Mouse (Mus musculus) adrenal gland (tissue): Measurements from ENCODE around the gene Fig4.

Source experiments
- intact Hi-C: fragments of 180-260 bp; cut with DNase I; formaldehyde crosslinking; loops from one replicate; pipeline ENCODE4 v1.15.1; 2025
- long read RNA-seq, 2 experiments: library from polyadenylated mRNA; unstranded; transcript quantifications; one replicate each; pipeline ENCODE4 v2.0.0; 2020; ENCODE audit warnings: borderline replicate concordance in 1 of 2; ENCODE audit not compliant: insufficient replicate concordance in 1 of 2

Gene Fig4
- long read RNA-seq, experiment 1, transcript Fig4-201 (23 exons, 3,282 nt) = major isoform, 9 of 12 reads
- long read RNA-seq, experiment 1, partial matches to known transcripts = 1 of 12 reads
- long read RNA-seq, experiment 1, other reads (novel, unspliced or antisense) = 2 of 12 reads
- long read RNA-seq, experiment 2, transcript Fig4-201 (23 exons, 3,282 nt) = major isoform, 6 of 15 reads
- long read RNA-seq, experiment 2, partial matches to known transcripts = 5 of 15 reads
- long read RNA-seq, experiment 2, other reads (novel, unspliced or antisense) = 4 of 15 reads

GRCm38 (mm10) chr10:41302689-41303431 is at the start of gene Fig4:
Gene Fig4 (minus strand): TSS chr10:41303260.
- intact Hi-C loops = loop anchor here (10.0 kb wide), 2 partner anchors 102 to 202 kb away; no protein-coding TSS in a partner anchor

GRCm38 (mm10) chr10:41341346-41341745 is 38.3 kb upstream of the Fig4 start:
- intact Hi-C loops = no loop called here

GRCm38 (mm10) chr10:41332533-41333043 is 29.5 kb upstream of the Fig4 start:
- intact Hi-C loops = no loop called here

GRCm38 (mm10) chr10:41315866-41316265 is 12.8 kb upstream of the Fig4 start:
- intact Hi-C loops = no loop called here

- intact Hi-C loops = loop anchor here (10.0 kb wide), 2 partner anchors 97 to 197 kb away; no protein-coding TSS in a partner anchor
These were observed 5.1 kb upstream of the Fig4 start for GRCm38 (mm10) chr10:41308205-41308604.

- intact Hi-C loops = loop anchor here (10.0 kb wide), 2 partner anchors 100 to 200 kb away; no protein-coding TSS in a partner anchor
These were observed 1.9 kb upstream of the Fig4 start for GRCm38 (mm10) chr10:41304961-41305455.

DNA sequence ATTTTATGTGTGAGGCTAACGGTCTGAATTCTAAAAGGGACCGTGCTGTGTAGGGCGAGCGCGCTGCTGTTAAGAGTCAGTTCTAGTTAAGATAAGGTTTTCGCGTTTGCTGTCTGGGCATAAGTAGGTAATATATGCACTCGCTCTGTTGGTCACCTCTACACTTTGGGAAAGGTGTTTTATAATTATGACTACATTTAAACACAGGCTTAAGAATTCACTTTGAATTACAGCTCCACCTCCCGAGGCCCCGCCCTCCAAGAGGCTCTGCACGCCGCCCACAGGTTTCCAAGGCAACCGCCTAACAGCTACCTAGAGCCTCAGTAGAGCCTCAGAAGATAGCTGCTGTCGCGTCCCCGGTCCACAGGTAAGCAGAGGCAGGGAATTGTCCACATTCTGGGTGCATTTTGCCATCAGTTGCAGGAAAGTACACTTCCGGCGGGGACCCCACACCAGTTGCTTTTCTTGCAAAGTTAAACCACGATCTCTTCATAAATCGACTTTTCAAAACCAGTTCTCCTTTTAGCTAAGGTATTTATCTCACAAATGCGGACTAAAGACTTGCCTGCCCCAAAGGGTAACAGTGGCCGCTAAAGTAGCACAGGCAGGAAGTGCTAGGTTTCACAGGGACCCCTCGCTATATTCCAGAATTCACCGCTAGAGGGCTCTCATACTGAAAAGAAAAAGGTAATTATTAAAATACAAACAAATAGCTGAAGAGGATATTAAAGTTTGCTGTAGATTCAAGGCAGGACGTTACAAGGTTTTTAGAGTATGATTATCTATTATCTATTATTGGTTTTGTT is 782 bp upstream of the Fig4 start, which contains the start of gene Ak9:
Gene Ak9 (plus strand): TSS at position 342 of the 806 bp plus-strand sequence.
- intact Hi-C loops = loop anchor here (10.0 kb wide), 2 partner anchors 101 to 201 kb away; no protein-coding TSS in a partner anchor

GRCm38 (mm10) chr10:41300161-41300560 is 2.9 kb downstream of the Fig4 start:
- intact Hi-C loops = loop anchor here (10.0 kb wide), 2 partner anchors 105 to 205 kb away; no protein-coding TSS in a partner anchor

- intact Hi-C loops = no loop called here
These were observed 7.9 kb downstream of the Fig4 start for GRCm38 (mm10) chr10:41295145-41295544.

DNA sequence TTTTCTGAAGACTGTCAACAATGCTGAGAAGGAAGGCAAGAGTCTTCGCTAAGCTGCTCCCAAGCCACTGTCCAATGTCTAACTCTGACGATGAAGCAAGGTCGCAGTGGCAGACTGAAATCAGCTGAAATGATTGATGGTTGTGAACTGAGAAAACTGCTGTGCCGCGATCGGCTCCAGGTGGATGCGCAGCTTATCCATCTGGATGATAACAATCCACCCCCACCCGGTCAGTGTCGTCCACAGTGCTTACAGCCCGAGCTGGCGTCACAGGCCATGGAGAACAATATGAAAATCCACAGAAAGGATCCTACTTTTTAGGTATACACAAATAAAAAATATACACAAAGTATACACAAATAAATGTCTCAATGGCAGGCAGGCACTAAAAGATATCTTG is 8.3 kb downstream of the Fig4 start:
- intact Hi-C loops = no loop called here

GRCm38 (mm10) chr10:41293019-41293418 is 10.0 kb downstream of the Fig4 start:
- intact Hi-C loops = no loop called here

- intact Hi-C loops = no loop called here
These were observed 12.0 kb downstream of the Fig4 start for GRCm38 (mm10) chr10:41291021-41291420.

DNA sequence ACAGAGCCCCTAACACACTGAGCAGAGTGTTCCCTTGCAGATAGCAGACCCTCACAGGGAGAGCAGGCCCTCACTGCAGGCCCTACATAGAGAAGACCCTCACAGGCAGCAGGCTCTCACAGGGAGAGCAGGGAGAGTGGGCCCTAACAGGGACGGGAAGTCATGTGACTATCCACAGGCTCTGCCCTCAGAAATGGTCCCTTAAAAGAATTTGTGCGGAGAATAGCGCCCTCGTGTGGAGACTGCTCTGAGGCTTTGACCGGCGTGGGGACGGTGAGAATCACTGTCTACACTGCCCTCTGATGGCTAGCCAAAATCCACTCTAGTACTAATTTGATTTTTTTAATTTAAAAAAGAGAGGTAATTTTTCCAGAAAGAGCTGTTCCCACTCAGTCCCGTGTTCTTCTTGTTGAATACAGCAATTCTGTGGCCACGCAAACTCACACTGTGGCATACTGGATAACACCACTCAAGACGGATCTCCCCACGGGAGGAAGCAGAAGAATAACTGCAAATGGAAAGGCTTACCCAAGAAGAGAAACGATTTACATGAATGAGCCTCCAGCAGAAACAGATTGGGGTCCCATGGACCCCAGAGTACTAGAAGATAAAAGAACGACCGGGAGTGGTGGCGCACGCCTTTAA is 14.2 kb downstream of the Fig4 start:
- intact Hi-C loops = loop anchor here (10.0 kb wide), 1 partner anchor 634 kb away; no protein-coding TSS in a partner anchor

- intact Hi-C loops = loop anchor here (10.0 kb wide), 1 partner anchor 633 kb away; no protein-coding TSS in a partner anchor
These were observed 15.0 kb downstream of the Fig4 start for GRCm38 (mm10) chr10:41288074-41288473.

DNA sequence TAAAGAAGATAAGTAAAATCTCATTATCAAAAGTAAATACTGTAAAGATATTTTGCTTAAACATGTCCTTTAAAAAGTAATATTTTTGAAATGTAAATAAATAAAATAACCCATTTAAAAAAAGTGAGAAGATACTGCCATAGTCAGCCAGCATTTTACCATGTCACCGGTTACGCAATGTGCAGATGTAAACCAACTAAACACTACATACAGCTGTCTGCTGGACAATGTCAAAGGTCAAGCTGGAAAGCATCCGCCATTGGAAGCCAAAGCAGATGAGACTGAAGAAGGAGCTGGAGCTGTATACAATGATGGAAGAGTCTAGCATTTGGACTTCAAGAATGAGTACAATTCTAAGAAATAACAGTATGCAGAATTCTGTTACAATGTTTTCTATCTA is 15.4 kb downstream of the Fig4 start:
- intact Hi-C loops = loop anchor here (10.0 kb wide), 1 partner anchor 633 kb away; no protein-coding TSS in a partner anchor

DNA sequence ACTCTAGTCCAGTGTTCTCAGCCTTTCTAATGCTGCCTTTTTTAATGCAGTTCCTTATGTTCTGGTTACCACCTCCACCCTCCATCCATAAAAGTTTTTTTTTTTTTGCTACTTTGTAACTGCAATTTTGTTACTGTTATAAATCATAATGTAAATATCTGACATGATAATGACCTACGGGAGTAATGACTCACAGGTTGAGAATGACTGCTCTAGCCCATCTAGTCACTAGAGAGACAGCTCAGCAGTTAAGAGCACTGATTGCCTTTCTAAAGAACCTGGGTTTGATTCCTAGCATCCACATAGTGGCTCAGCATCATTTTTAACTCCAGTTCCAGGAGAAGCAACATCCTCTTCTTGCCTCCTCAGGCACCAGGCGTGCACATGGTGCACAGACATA is 21.0 kb downstream of the Fig4 start:
- intact Hi-C loops = loop anchor here (5.0 to 10.0 kb wide), 2 partner anchors 275 to 627 kb away; no protein-coding TSS in a partner anchor

- intact Hi-C loops = loop anchor here (5.0 to 10.0 kb wide), 2 partner anchors 273 to 626 kb away; no protein-coding TSS in a partner anchor
These were observed 22.3 kb downstream of the Fig4 start for GRCm38 (mm10) chr10:41280796-41281195.

- intact Hi-C loops = loop anchor here (5.0 to 10.0 kb wide), 2 partner anchors 273 to 625 kb away; no protein-coding TSS in a partner anchor
These were observed 22.9 kb downstream of the Fig4 start for GRCm38 (mm10) chr10:41280177-41280576.

GRCm38 (mm10) chr10:41278808-41279207 is 24.3 kb downstream of the Fig4 start:
- intact Hi-C loops = no loop called here

- intact Hi-C loops = loop anchor here (5.0 kb wide), 1 partner anchor 273 kb away; no protein-coding TSS in a partner anchor
These were observed 28.2 kb downstream of the Fig4 start for GRCm38 (mm10) chr10:41274871-41275270.
